Mouse (Mus musculus) c-Kit-positive CD71-positive TER-119-negative erythroid progenitor cells, embryonic 14.5 days (primary cell): ENCODE measurements around the gene Dna2.
"Not testable (repeated sequence)": the region's sequence is repeated elsewhere in the genome, so short reads cannot be mapped to it uniquely, and the experiment has no call there.

ENCODE experiments used
- DNase-seq: peaks from one replicate; pipeline ENCODE4 v3.0.0-alpha.2; 2013; ENCODE audit warnings: low read depth

The Dna2 gene

GRCm38 (mm10) chr10:62946738-62947471 is at the start of gene Dna2:
TSS of gene Dna2 (plus strand) at chr10:62947026.
- peak; percentile 64 for DNase-seq

GRCm38 (mm10) chr10:62897437-62897836 is 49.4 kb upstream of the Dna2 start:
- no peak for DNase-seq

- DNase-seq: no peak
These were observed 48.8 kb upstream of the Dna2 start for GRCm38 (mm10) chr10:62898061-62898460.

- DNase-seq: no peak
These were observed 46.7 kb upstream of the Dna2 start for GRCm38 (mm10) chr10:62900144-62900543.

GRCm38 (mm10) chr10:62901826-62902225 is 45.0 kb upstream of the Dna2 start:
- no peak for DNase-seq

GRCm38 (mm10) chr10:62902829-62903228 is 44.0 kb upstream of the Dna2 start:
- no peak for DNase-seq

- DNase-seq: no peak
These were observed 40.5 kb upstream of the Dna2 start for GRCm38 (mm10) chr10:62906336-62906735.

- not testable (repeated sequence) for DNase-seq
These were observed 37.9 kb upstream of the Dna2 start, which contains the start of gene Tet1 for GRCm38 (mm10) chr10:62908896-62909295. TSS of gene Tet1 (minus strand) at chr10:62908996.

- DNase-seq: no peak
These were observed 35.7 kb upstream of the Dna2 start for GRCm38 (mm10) chr10:62911120-62911519.

GRCm38 (mm10) chr10:62918985-62919384 is 27.8 kb upstream of the Dna2 start:
- DNase-seq: no peak

GRCm38 (mm10) chr10:62919925-62920765 is 26.7 kb upstream of the Dna2 start, which contains the start of gene Slc25a16:
TSS of gene Slc25a16 (plus strand) at chr10:62920633.
- peak; percentile 78 for DNase-seq

GRCm38 (mm10) chr10:62920766-62921156 is 26.1 kb upstream of the Dna2 start:
- DNase-seq: no peak

- no peak for DNase-seq
These were observed 22.7 kb upstream of the Dna2 start for GRCm38 (mm10) chr10:62924096-62924635.

- DNase-seq: no peak
These were observed 14.4 kb upstream of the Dna2 start for GRCm38 (mm10) chr10:62932381-62932780.

- DNase-seq: peak; percentile 50
These were observed 1.7 kb upstream of the Dna2 start for GRCm38 (mm10) chr10:62944975-62945580.

GRCm38 (mm10) chr10:62948551-62948950 is 1.7 kb downstream of the Dna2 start:
- no peak for DNase-seq

- no peak for DNase-seq
These were observed 17.1 kb downstream of the Dna2 start for GRCm38 (mm10) chr10:62963956-62964355.

GRCm38 (mm10) chr10:62965796-62966195 is 19.0 kb downstream of the Dna2 start:
- DNase-seq: no peak

- DNase-seq: no peak
These were observed 19.5 kb downstream of the Dna2 start for GRCm38 (mm10) chr10:62966291-62966690.

GRCm38 (mm10) chr10:62971821-62972220 is 25.0 kb downstream of the Dna2 start:
- DNase-seq: no peak

- DNase-seq: no peak
These were observed 32.8 kb downstream of the Dna2 start for GRCm38 (mm10) chr10:62979667-62980038.
